Mouse (Mus musculus) lung, adult 18-20 months (tissue): ENCODE data around the gene Adat2.

Experiments used
- DNase-seq, 2 experiments: peaks; one replicate each; pipeline ENCODE4 v3.0.0; 2022; ENCODE audit warnings: mixed read lengths in 2 of 2

Gene Adat2

DNA sequence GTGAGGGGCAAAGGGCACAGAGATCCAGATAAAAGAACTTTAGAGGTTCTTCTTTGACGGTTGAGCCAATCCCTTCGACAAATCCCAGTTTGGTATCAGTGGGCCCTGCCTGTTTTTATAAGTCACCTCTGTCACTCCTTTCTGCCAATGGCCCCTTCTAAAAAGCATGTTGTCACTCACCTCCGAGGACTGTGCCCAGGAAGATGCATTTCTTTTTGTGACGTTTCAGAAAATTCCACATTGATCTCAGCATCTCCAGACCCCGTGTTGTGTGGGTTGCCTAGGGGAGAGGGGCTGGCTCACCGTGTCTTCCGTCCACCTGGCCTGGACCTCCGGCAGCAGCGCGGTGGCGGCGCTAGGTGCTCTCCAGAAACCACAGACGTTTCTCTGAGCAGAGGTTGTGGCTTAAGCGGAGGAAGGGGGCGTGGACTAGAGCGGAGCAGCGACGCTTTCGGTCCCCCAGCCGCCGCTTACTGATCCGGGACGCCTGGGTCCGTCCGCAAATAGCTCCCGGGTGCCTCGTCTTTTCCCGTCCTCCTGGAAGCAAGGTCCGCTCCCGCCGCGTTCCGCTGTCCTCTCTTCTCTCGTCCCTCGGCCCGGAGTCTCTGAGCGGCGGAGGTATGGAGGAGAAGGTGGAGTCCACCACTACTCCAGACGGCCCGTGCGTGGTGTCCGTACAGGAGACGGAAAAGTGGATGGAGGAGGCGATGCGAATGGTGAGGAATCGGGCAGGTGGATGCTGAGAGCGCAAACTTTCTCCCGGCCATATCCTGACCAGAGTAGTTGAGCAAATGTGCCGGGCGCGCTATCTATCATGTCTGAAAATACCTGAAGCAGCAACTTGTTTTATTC, at the start of gene Adat2, which contains the start of gene Pex3:
Gene Adat2 (plus strand): TSS at position 249 of the 852 bp plus-strand sequence.
Gene Pex3 (minus strand): TSS at position 497 of the 852 bp plus-strand sequence.
- DNase-seq = peak; percentile 90 to 92

DNA sequence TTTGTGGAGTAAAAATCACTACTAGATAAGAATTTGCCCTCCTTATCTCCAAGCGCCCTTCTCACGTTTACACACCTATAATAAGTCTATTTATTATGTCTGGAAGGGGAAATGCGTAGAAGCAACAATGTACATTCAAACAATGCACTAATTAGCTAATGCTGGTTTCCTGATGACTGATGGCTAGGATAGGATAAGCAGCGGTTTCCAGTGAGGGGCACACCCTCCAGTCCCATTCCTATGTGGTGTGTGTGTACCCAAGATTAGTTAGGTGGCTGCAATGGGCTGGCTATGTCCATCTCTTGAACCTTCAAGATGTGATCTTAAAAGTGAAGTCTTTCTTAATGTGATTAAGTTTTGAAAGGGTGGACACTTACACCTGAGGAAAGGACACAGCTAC, 30.8 kb upstream of the Adat2 start:
- DNase-seq = peak in 1 of 2 experiments; percentile 19

DNA sequence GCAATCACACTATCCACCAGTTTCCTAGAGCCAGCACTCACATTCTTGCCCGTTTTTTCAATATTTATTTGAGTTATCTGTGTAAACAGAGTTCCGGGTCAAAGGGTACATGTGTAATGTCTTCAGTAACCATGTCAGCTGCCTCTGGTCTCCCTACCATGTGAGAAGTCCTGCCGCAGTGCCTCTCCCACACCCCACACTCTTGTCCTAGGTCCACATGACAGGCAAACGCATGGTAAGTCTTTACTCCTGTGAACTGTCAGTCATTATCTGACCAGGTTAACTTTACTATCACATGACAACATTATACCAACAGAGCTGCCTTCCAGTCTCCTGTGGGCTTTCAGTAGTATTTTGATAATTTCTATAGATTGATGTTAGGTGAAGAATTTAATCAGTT, 24.5 kb upstream of the Adat2 start:
- no peak for DNase-seq

DNA sequence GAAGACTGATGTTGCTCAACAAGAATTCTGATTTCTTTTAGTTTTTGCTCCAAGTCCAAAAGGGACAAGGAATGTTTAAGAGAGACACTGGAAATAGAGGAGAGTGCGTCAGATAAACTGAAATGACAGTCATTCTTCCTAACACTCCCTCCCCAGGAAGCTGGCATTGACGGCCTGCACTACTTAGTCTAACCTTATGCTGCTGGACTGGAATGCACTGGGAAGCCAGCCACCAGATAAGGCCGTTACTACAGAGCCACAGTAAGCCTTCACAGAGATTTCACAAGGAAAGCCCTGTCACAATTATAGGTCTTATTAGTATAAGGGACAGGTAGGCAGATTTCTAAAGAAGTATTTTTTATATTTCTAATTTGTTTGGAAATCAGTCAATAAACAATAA, 17.9 kb upstream of the Adat2 start:
- DNase-seq = no peak

DNA sequence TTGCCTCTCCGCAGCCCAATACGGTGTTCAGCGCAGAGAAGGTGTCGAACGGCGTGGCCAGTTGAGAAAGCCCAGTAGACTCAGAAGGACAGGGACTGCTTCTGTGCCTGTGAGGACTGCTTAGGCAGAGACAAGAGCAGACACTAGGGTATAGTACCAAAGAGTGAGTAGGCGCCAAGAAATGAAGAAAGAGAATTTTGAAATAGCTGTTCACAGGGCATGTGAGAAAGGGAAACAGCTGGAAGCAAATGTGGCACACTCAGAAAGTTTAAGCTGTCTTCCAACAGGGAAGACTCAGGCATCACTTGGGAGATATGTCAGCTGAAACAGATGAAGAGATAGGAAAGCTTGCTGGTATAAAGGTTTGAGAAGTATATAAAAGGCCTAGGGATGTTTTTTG, 16.0 kb upstream of the Adat2 start:
- DNase-seq = no peak

DNA sequence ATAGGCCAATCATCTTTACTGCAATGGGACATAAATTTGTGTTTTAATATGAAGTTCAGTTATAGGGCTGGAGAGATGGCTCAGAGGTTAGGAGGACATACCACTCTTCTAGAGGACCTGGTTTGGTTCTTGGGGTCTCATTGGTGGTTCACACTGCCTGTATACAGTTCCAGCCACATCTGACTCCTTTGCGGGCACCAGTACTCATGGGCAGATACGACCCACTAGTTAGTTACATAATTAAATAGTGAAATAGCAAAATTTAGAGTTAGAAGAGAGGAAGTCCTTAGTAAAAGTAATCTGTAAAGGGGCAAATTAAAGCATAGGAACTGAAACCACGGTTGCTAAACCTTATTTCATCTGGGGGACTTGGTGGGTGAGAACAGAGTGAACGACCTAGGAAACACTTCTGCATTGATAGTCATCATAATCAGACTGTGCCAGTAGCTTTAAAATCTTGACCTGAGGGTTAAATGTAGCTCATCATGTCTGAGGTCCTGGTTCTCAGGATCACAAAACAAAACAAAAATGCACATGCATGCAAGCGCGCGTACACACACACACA, 12.8 kb upstream of the Adat2 start:
- DNase-seq = no peak

DNA sequence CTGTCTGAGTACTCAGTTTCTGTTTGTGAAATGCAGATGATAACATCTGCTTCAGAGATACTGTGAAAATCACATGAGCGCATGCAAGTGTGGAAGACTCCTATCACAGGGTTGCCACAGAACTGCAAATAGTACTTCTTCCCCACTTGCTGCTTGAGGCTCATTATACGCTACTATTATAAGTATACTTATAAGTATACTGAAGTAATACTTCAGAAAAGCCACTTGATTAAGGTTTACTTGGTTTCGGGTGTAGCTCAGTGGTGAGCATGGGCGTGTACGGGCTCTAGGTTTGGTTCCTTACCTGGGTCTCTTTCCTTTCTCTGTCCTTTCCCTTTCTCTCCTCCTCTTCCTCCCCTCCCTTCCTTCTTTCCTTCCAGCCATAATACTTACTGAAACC, 11.0 kb upstream of the Adat2 start:
- DNase-seq = peak in 1 of 2 experiments; percentile 21

DNA sequence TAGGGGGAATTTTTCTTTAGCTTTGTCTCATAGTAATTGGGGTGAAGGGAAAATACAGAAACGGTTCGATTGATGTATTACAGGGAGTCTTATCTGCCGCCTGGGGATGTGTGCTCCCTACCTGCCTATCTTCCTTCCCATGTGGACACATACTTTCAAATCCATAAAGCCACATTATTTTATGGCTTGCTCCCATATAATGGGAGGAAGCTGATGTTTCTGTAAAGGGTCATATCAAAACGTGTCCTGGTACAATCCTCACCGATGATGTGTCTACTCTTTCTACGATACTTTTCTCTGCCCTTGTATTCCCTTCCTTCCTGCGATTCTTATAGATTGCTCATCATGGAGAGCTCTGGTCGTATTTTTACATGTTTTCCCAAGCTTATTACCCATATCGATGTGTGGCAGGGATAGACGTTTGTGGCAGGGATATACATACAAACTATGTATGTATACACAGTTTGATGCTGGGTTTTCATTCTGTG, 848 bp downstream of the Adat2 start:
- DNase-seq = no peak

DNA sequence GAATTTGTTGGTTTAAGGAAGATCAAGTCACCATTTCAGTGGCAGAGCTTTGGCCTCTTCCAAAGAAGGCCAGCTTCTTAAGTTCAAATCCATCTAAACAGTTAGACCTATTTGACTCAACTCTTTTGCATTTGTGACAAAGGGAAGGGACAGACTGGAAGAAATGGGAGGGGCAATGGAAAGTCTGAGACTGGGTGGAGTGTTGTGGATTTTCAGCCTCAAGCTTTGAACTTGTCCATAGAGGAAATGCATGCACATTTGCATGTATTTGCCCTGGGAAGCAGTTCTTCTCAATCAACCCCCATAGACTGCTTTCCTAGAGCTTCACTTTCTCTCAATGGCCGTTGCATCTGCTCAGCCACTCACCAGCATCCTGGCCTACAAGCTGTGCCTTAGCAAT, 1.6 kb downstream of the Adat2 start:
- no peak for DNase-seq

DNA sequence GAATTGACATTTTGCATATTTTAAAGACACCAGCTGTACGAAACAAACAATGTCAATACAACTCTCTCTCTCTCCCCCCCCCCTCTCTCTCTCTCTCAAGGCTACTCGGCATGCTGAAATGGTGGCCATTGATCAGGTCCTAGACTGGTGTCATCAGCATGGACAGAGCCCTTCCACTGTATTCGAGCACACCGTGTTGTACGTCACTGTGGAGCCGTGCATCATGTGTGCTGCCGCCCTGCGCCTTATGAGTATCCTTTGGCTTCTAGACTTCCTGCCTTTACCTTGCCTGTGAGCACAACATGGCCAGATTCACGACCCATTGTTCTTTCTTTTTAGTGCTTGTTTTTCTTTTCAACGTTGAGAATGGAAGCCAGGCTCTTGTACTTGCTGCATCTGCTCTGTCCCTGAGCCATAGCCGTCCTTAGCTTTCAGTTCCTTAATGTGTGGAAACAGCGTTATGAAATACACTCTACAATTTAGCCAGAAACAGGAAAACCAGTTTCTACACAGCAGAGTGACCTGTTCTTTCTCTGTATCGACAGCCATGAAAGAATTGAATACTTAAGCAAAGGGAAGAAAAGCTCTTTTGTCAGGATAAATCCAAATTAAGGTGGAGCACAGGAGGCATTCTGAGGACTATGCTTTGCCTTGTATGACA, 7.5 kb downstream of the Adat2 start:
- no peak for DNase-seq

DNA sequence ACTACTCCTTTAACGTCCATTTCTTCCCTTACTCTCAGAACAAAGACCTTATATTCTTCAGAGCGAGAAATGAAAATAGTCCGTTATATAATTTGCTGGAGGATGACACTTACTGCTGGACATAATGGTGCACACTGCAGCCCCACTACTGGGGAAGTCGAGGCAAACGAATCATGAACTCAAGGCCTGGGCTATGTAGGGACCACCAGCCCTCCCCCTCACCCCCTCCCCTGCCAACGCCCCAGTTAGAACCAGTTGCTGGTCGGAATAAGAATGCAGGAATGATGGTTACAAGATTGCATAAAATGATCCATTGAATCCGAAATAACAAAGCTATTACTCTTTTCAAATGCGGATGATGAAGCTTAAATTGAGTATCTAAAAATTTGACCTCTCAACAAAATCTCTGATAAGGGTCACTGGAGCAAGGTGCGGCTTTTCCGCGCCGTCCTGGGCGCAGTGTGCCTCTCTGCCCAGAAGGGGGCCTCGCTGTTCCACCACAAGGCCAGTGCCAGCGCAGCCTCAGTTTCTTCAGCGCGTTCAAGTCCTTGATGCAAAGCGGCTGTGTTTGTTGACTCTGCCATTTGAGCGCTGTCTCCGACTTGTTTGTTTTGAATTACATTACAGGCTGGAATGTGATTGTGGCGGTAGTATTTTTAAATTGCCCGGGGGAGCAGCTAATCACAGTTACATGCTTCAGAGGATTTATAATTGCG, 11.8 kb downstream of the Adat2 start:
- DNase-seq = peak; percentile 40 to 43

DNA sequence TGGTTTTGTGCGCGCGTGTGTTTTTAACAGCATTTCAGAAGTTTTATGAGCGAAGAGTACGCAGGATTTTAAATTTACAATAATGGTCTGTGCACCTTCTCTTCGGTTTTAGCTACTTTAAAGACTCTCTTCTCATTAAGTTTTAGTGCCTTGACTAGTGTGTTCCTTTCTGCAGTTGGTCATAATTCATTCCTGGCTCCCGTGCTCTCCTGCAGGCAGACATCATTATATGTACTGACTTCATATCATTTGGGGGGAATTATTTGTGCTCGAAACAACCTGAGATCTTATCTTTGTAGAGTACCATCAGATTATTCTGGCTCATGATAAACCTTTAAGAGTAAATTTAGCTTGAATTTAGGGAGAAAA, 12.4 kb downstream of the Adat2 start:
- no peak for DNase-seq

DNA sequence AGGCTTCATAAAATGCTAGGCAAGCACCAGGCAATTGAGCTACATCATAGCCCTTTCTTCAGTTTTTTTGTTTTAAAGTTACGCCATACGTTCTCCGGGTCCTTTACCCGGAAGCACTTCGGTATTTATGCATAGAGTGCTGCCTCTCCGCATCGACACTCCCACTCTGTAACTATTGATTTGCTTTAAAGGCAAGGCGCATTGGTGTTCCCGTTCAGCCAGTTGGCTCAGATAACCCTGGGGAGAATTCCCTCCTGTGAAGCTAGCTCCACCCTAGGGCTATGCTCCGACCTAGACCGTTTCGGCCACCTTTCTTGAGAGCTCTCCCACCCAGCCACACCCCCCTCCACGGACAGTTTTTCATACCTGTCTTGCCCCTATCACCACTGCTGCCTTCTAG, 13.7 kb downstream of the Adat2 start:
- no peak for DNase-seq

DNA sequence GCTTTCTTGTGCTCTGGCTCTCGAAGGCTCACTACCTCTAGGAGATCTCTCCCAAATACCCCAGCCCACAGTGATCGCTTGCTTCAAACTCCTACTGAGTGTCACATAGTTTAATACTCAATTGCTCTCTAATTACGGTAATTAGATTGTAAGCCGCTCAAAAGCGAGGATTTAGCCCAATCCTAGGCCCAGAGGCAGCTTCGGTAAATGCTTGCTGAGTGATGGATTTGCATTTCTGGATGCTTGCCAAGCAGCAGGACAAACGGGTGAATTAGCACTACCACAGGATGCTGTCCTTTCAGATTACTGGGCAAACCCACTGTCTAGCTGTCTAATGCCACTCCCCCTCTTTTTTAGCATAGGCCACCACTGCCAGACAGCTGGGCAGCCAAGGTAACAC, 17.1 kb downstream of the Adat2 start:
- DNase-seq = no peak

DNA sequence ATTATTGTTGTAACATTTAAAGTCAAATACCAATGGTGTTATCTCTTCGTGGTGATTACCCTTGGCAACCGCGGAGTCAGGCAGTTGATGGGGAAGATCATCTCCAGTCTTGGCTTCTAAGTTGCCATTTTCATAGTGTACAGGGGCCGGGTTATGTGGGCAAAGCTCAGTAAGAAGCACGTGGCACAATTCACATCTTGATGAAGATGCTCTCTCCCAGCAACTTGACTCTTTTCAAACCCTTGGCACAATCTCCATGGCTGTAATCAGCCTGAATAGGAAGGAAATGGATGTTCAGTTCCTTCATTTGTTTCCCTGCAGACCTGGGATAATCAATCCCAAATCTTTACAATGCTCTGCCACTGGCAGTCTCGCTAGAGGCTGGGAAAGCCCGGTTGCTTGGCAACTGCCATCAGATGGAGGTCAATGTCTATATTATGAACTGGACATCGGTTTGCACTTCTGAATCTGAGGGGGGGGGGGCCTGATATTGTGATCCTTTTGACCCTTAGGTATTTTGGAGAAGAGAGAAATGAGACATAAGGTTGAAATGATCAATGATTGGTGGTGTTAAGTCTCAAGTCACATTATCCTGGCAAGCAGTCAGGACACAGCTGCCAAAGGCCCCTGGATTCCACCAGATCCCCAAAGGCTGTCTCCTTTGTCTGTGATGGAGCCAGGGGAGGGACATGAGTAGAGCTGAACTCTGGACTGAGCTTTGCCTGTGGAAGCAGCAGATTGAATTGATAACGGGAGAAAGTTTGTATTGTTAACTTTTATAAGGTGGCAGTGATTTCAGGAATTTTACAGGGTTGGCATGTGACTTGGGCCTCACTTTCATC, 18.2 kb downstream of the Adat2 start:
- no peak for DNase-seq

DNA sequence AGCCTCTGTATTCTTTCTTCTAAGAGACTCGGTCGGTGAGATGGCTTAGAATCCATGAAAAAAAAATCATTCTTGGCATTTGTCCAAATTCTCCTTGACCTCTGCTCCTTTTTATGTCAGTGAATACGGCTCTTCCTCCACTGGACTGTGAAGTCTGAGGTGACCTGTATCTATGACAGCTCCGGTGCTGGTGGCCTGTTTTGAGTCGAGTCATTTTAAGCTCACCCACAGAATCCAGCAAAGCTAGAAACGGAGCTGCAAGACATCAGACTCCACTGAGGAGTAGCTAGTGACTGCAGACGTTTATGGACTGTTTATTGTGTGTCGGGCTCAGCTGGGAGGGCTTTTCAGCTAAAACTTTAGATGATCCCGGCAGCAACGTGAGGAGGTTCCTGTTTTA, 19.3 kb downstream of the Adat2 start:
- no peak for DNase-seq

DNA sequence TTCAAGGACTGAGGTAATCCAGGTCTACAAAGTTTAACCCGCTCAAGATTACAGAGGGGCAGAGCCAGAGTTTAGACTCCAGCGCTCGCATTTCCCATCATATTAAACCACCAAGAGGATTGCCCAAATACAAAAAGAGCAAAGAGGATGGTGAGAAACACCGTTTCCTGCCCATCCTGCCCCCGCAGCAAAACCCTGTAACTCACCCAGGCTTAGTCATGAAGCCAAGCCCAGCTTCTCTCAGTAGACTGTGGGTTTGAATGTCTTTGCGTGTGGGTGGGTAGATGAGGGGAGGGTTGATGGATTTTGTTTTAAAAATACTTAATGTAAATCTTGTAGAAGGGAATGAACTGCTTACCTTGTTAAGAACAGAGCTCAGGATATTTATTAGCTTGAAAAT, 19.7 kb downstream of the Adat2 start:
- no peak for DNase-seq

DNA sequence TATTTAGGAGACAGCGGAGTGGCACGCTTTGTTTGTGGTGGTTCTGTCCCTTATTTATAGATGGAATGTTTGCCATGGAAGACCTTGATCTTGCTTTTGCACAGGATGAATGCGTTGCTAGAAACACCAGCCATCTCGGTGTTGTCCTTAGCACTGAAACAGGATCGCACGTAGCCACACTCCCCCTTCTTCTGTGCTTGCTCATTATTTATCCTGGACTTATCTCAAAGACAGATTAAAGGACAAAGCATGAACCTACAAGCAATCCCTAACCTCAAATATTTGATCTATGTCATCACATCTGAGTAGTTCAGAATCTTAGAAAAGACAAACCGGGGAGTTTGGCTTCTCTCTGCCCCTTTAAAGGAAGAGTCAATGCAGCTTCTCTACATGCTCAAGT, 24.4 kb downstream of the Adat2 start:
- DNase-seq = no peak

DNA sequence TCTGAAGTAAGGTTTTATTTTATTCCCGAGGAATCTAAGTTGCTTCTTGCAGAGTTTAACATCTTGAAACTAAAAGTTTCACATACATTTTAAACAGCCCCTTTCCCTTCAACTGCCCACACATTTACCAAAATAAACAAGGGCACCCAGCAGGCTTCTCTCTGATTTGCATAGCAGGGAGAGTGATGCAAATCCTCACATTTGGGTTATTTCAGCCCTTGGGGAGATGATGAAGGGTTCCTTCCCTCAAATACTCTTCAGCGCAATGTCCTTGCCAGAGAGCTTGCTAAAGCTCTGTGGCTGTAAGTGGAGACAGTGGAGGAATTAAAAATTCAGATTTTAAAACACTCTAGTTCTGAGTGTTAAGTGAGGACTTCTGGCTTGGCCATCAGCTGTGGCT, 35.2 kb downstream of the Adat2 start:
- DNase-seq = no peak

DNA sequence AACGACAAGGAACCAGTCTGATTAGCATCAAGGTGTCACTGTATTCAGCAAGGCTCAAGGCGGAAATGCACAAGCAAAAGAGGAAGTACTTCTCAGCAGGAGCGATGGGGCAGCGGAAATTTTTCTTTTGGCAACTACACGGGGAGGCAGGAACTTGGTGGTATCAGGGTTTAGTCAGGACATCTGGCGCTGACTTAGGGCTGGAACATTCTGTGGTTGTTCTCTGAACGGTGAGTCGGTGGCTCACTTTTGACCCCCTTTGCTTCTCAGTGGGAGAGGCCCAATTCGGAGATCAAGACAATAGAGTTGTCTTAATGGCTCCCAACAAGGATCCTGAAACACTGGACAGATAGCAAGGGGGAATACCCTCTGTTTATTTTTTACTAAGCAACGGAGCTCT, 39.5 kb downstream of the Adat2 start:
- no peak for DNase-seq

DNA sequence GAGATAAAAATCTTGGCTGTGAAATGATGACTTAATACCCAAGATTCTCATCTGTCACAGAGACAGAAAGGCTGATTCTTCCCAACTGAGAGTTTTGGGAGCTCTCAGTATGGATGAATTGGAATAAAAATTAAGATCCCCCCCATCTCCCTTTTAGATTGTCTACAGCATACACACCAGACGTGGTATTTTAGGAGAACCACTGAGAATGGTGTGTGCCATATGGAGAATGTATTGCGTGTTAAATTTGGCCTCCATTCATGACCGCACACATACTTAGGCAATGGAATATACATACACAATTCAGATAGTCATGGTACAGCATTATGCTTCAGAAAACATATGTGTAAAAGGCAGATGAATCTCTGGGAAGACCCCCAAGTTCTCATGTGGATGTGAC, 40.8 kb downstream of the Adat2 start:
- no peak for DNase-seq

DNA sequence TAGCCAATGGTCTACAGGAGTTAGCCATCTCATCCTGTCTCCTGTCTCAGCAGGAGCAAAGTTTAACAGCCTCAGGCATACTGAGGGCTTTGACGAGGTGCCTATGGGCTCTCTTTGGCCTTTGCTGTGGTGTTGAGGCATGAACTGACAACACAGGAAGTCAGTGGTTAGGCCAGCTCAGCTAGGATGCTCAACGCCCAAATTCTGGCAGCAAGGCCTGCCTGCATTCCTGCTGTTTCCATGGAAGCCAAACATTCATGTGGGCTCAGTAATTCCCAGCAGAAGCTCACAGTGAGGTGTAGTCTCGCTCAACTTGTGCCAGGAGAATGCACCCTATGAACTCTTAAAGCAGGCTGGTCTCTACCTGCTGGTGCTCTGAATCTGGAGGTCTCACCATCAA, 43.4 kb downstream of the Adat2 start:
- peak in 1 of 2 experiments; percentile 3 for DNase-seq
